Mouse (Mus musculus) lung, embryonic 14.5 days (tissue): ENCODE measurements around the gene Ovol2. TPM values are rescaled to one million over a fixed set of nuclear protein-coding genes. Genes with fewer than 3 reads are reported as not detected.

Source experiments
- ATAC-seq: fragments of 200-750 bp; cut with Nextera tagmentation; 2 replicates; pipeline ENCODE4 v1.8.0; 2017; ENCODE audit warnings: mild to moderate bottlenecking, moderate TSS enrichment, moderate library complexity; ENCODE audit not compliant: insufficient read depth
- DNase-seq: peaks from one replicate; pipeline ENCODE4 v3.0.0-alpha.2; 2015
- H3K27ac ChIP-seq: fragments of 300-500 bp; sonication (generic); 2 replicates; pipeline ENCODE4 v1.5.1; 2014; ENCODE audit warnings: low read depth, mild to moderate bottlenecking, moderate library complexity
- H3K27me3 ChIP-seq: fragments of 300-500 bp; sonication (generic); 2 replicates; pipeline ENCODE4 v1.6.1; 2014; ENCODE audit warnings: low read length, control low read depth; ENCODE audit not compliant: insufficient read depth
- H3K36me3 ChIP-seq: fragments of 300-500 bp; sonication (generic); 2 replicates; pipeline ENCODE4 v1.6.1; 2014; ENCODE audit warnings: control low read depth; ENCODE audit not compliant: insufficient read depth
- H3K4me1 ChIP-seq: fragments of 300-500 bp; sonication (generic); 2 replicates; pipeline ENCODE4 v1.6.1; 2014; ENCODE audit warnings: antibody characterized with exemption, control low read depth; ENCODE audit not compliant: insufficient read depth
- H3K4me2 ChIP-seq: fragments of 300-500 bp; sonication (generic); 2 replicates; pipeline ENCODE4 v1.6.1; 2014; ENCODE audit warnings: mild to moderate bottlenecking
- H3K4me3 ChIP-seq: fragments of 300-500 bp; sonication (generic); 2 replicates; pipeline ENCODE4 v1.5.1; 2014; ENCODE audit warnings: low read depth, low read length
- H3K9ac ChIP-seq: fragments of 300-500 bp; sonication (generic); 2 replicates; pipeline ENCODE4 v1.6.1; 2014
- H3K9me3 ChIP-seq: fragments of 300-500 bp; sonication (generic); 2 replicates; pipeline ENCODE4 v1.6.1; 2016; ENCODE audit warnings: low read depth, low read length, control low read depth
- CTCF ChIP-seq: IDR thresholded peaks from 2 replicates; pipeline ENCODE4 v1.5.1; 2016; ENCODE audit warnings: antibody characterized with exemption, low read depth
- WGBS: fragments of 180-500 bp; shearing (Covaris S2); extraction: QIAGEN DNeasy Blood & Tissue Kit; methylation state at CpG from one replicate; pipeline ENCODE4 v1.1.7; 2014; 5-methylcytosine and 5-hydroxymethylcytosine counted together
- polyA plus RNA-seq: library from polyadenylated mRNA; unstranded; fragments of >200 nt; fragmentation: Nextera tagmentation; extraction: Ambion mirVana; gene quantifications from 2 replicates; pipeline ENCODE4 v1.2.1, GENCODE M21; 2014

Gene Ovol2
- polyA plus RNA-seq, 1 experiment from 2014 or later, result 3.4 TPM

DNA sequence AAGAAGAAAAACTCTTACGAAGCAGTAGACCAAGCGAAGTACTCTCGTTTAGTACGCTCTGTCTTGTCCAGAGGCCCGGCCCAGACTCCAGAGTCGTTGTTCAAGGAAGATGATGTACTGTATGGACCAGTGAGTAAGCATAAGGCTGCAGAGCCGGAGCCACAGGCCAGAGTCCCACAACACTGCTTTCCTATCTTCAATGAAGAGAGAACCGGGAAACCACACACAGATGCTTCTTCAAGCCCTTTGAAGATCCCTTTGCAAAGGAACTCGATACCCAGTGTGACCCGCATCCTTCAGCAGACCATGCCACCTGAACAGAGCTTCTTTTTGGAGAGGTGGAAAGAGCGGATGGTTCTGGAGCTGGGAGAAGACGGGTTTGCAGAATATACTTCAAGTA lies 59.9 kb downstream of the Ovol2 start:
- Histone ChIP-seq H3K27ac (no peak overlapping the region), H3K9me3 (no peaks in the 10 kb centered on the region), H3K4me2 (peak overlapping the region; percentile 88; the same call in 1 of the 2 replicates), H3K27me3 (no peaks in the 10 kb centered on the region), H3K36me3 (peaks cover 24% of the 10 kb centered on the region), H3K4me1 (peaks cover 9% of the 10 kb centered on the region), H3K9ac (no peak overlapping the region; the same call in 1 of the 2 replicates), H3K4me3 (no peak overlapping the region)
- 86% methylated on average over 12 of the region's 12 CpGs for WGBS
- DNase-seq (no peak), ATAC-seq (no peak)
- no peak for TF ChIP-seq CTCF

DNA sequence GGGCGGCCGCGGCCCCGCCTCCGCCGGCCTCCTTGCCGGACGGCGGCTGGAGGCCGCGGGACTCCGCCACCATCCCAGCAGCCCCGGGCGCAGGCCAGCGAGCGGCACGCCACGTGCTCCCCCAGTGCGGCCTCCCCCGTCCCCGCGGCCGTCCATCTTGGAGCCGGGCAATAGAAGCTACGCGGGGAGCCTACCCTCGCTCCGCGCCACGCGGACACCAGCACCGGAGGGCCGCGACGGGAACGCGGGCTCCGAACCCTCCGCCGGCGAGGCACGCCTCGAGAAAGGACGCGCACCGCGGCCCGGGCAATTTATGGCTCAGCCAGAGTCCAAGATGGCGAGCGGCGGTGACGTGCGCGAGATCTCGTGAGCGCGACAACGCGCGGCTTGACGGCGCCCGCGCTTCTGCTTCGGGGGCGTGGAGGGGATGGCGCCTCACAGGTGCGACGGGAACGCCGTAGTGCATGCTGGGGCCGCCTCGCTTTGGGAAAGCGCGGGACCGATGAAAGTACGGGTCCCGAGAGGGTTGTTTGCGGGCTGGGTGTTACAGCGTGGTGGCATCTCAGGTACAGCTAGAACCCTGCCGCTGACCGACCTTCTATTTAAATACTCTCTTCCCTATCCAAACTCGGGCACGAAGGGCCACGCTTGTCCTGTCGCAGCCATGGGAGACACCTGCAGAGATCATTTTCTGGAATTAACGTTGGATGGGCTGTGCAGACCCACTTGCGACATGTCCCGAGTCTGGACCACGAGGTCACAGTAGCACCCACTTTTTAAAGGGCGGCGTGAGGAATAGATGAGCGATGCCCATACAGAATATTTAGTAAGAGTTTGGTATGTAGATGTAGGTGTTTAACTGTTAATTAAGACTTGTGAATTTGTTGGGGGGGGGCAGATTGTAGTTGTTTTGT lies 61.2 kb downstream of the Ovol2 start, which contains the start of the genes Mgme1 and Snx5:
Mgme1 (plus strand) TSS at position 157 of the 914 bp plus-strand sequence.
Snx5 (minus strand) TSS at position 400 of the 914 bp plus-strand sequence.
- WGBS, result under 1% methylated on average over 93 of the region's 93 CpGs
- Histone ChIP-seq H3K27ac (peak within 1 kb of the TSS; percentile 97), H3K4me1 (peaks cover 15% of the 10 kb centered on the region), H3K27me3 (no peaks in the 10 kb centered on the region), H3K4me3 (peak within 1 kb of the TSS; percentile 95), H3K9ac (peak within 1 kb of the TSS; percentile 99), H3K36me3 (peaks cover 23% of the 10 kb centered on the region; the same call in 1 of the 2 replicates), H3K9me3 (no peaks in the 10 kb centered on the region), H3K4me2 (peak within 1 kb of the TSS; percentile 88)
- ATAC-seq (peak; percentile 98), DNase-seq (peak; percentile 98)
- TF ChIP-seq CTCF, result no peak

DNA sequence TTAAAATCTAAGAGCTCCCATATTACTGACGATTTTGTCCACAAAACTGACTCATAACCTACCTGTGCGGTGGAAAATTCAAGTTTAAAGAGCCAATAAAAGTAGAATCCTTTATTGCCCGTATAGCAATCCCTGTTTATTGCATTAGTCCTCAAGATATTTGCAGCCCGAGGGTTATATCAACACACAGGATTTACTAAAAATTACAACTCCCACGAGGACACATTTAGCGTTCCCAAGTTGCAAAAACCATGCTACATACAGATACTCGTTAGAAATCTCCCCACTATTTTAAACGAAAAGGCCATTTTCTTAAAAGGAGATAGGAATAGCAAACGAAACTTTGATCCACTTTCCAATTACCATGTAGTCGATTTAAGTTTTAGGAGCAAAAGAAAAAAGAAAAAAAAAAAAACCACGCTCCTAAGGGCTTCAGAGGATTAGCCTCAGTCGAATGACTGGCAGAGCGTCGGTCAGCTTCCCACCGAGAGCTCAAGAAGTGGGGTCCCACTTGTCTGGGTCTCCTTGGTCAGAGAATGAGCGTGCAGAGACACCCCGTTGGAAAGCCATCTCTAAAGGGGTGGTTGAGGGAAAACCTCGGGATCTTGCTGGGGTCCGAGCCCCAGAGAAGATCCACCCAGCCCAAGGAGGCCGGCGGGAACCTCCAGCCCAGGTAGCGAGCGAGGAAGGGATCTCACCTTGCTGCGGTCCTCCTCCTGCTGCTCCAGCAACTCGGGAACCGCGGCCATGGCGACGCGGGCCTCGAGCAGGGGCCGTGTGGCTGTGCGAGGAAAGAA lies 62.1 kb downstream of the Ovol2 start:
- no peak for TF ChIP-seq CTCF
- Histone ChIP-seq H3K27ac (peak overlapping the region; percentile 97), H3K36me3 (peaks cover 26% of the 10 kb centered on the region), H3K4me2 (peak overlapping the region; percentile 88), H3K9ac (peak overlapping the region; percentile 99), H3K9me3 (no peaks in the 10 kb centered on the region), H3K27me3 (no peaks in the 10 kb centered on the region), H3K4me1 (peaks cover 15% of the 10 kb centered on the region), H3K4me3 (peak overlapping the region; percentile 95)
- peak; percentile 21 for DNase-seq
- WGBS, result under 1% methylated on average over 32 of the region's 33 CpGs
- ATAC-seq, result 0 out of 2 replicates have a peak, but pooled peaks have one; percentile 7

DNA sequence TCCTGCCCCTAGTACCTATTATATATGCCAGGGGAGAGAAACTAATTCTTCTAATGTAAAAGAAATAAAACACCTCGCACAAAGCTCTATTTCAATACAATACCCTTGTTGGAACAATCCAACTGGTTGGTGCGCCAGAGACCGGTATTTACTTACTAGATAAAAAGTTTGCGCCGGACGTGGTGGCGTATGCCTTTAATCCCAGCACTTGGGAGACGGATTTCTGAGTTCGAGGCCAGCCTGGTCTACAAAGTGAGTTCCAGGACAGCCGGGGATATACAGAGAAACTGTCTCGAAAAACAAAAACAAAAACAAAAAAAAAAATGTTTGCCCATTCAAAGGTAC lies 62.7 kb downstream of the Ovol2 start:
- TF ChIP-seq CTCF, result no peak
- ATAC-seq (no peak), DNase-seq (peak; percentile 71)
- peaks cover 15% of the 10 kb centered on the region for H3K4me1 ChIP-seq
- H3K4me2 ChIP-seq, result peak overlapping the region; percentile 88
- 0 out of 2 replicates have a peak overlapping the region, but pooled peaks have one; percentile 24 for H3K27ac ChIP-seq
- no peaks in the 10 kb centered on the region for H3K9me3 ChIP-seq
- peaks cover 32% of the 10 kb centered on the region for H3K36me3 ChIP-seq
- H3K4me3 ChIP-seq, result peak overlapping the region; percentile 95
- no peaks in the 10 kb centered on the region for H3K27me3 ChIP-seq
- peak overlapping the region; percentile 99 for H3K9ac ChIP-seq
- WGBS, result 2% methylated on average over 11 of the region's 11 CpGs

DNA sequence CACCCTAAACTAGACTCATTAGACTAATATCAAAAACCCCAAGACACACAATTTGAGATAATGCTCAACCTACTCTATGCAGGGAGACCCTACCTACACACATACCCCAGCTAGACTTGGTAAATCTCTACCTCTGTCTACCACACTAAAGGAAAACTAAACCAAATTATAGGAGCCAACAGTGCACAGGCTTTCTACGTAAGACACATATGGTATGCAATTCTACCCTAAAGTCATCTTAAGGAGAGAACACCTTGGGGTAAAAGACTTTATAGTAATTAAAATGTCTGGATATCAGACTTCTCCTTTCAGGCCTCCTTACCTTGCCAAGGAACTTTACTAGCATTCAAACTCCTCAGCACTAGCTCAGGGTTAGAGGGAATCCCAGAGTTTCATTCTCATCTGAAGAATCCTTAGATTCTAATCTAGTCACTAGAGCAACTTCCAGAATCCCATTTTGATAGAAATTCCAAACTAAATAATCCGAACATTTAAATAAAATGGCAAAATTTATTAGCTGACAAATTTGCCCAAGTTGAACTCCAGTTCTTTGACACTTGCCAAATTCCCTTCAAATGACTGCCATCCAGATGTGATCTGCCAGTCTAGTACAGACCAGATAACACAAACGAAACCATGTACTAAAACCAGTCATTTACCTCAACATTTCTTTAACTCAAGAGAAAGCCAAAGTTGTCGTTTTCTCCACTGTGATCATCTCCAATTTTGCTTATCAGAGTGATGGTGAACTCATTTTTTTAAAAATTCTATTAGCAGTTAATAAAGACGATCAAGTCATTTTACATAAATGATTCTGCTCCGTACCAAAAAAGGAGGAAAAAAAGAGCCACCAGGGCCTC lies 63.3 kb downstream of the Ovol2 start:
- 0 out of 2 replicates have a peak overlapping the region, but pooled peaks have one; percentile 24 for H3K27ac ChIP-seq
- peaks cover 38% of the 10 kb centered on the region for H3K36me3 ChIP-seq
- no peaks in the 10 kb centered on the region for H3K9me3 ChIP-seq
- H3K9ac ChIP-seq, result peak overlapping the region; percentile 99
- peak overlapping the region; percentile 95 for H3K4me3 ChIP-seq
- ATAC-seq (no peak), DNase-seq (no peak)
- H3K4me2 ChIP-seq, result peak overlapping the region; percentile 88
- WGBS, result 5% methylated on average over 6 of the region's 6 CpGs
- no peak for TF ChIP-seq CTCF
- H3K27me3 ChIP-seq, result no peaks in the 10 kb centered on the region
- H3K4me1 ChIP-seq, result peaks cover 15% of the 10 kb centered on the region

DNA sequence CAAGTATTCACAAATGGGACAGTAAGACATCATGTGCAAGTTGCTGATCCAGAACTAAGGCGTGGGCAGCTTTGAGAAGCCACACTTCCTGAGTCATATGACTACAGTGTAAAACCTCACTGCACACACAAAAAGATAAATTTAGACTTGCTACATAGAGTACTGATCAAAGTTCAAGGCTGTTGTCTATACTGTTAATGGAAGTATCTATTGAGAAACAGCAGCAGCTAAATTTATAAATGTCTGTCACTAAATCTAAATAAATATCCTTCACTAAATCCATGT lies 64.3 kb downstream of the Ovol2 start:
- no peak for ATAC-seq
- Histone ChIP-seq H3K27ac (no peak overlapping the region), H3K4me3 (peak overlapping the region; percentile 95), H3K9me3 (no peaks in the 10 kb centered on the region), H3K36me3 (peaks cover 42% of the 10 kb centered on the region), H3K27me3 (no peaks in the 10 kb centered on the region), H3K4me1 (peaks cover 13% of the 10 kb centered on the region), H3K4me2 (peak overlapping the region; percentile 88), H3K9ac (peak overlapping the region; percentile 99; the same call in 1 of the 2 replicates)
- DNase-seq, result no peak
- 41% methylated on average over 1 of the region's 1 CpGs for WGBS
- no peak for TF ChIP-seq CTCF
